Mouse (Mus musculus) small intestine, adult 10 weeks (tissue): ENCODE results near the gene Pcbd1. TPM values are rescaled to one million over a fixed set of nuclear protein-coding genes. Genes with fewer than 3 reads are reported as not detected.

Source experiments
- polyA plus RNA-seq: library from polyadenylated mRNA; stranded (reverse); fragments of 350-450 nt; fragmentation: Illumina TruSeq; extraction: RNeasy Lipid Tissue Mini Kit (QIAGEN cat#74804); gene quantifications from one replicate; pipeline ENCODE4 v1.2.3, GENCODE M21; 2014; ENCODE audit warnings: low replicate concordance

Gene Pcbd1
- polyA plus RNA-seq = 90.9 TPM

GRCm38 (mm10) chr10:61089170-61090142 is at the start of gene Pcbd1:
Gene Pcbd1 (plus strand): TSS chr10:61089331.

Other genes with a start within 250 kb of the Pcbd1 start
- gene Sgpl1, start 58.4 kb downstream of the Pcbd1 start, polyA plus RNA-seq = 218 TPM
- gene Tbata, start 82.6 kb downstream of the Pcbd1 start, polyA plus RNA-seq = not detected
- gene Adamts14, start 184.1 kb downstream of the Pcbd1 start, polyA plus RNA-seq = not detected
- 0.37 TPM for gene Prf1, start 208.5 kb downstream of the Pcbd1 start, polyA plus RNA-seq